Mouse (Mus musculus) heart, embryonic 11.5 days (tissue): ENCODE measurements at regions not wholly inside any gene's neighbourhood (a gene's known extent, or its start where the extent isn't known, plus 50 kb on each side); places are given as distances from the start of the nearest gene placed in this dataset.

Experiments
- ATAC-seq: fragments of 200-750 bp; cut with Nextera tagmentation; replicated peaks from 2 replicates; pipeline ENCODE4 v1.8.0; 2017; ENCODE audit warnings: moderate library complexity; ENCODE audit not compliant: insufficient number of reproducible peaks, low FRiP score, low TSS enrichment
- H3K27ac ChIP-seq: fragments of 300-500 bp; sonication (generic); 2 replicates; pipeline ENCODE4 v1.5.1; 2014; ENCODE audit warnings: mild to moderate bottlenecking, low read depth, low read length
- H3K27me3 ChIP-seq: fragments of 300-500 bp; sonication (generic); 2 replicates; pipeline ENCODE4 v1.6.1; 2014; ENCODE audit warnings: mild to moderate bottlenecking, low read length, mixed read lengths; ENCODE audit not compliant: control insufficient read depth, insufficient read depth
- H3K36me3 ChIP-seq: fragments of 300-500 bp; sonication (generic); 2 replicates; pipeline ENCODE4 v1.6.1; 2014; ENCODE audit warnings: mild to moderate bottlenecking, low read length, moderate library complexity, mixed read lengths; ENCODE audit not compliant: control insufficient read depth, insufficient read depth
- H3K4me1 ChIP-seq: fragments of 300-500 bp; sonication (generic); 2 replicates; pipeline ENCODE4 v1.6.1; 2014; ENCODE audit warnings: low read length; ENCODE audit not compliant: control insufficient read depth, insufficient read depth
- H3K4me2 ChIP-seq: fragments of 300-500 bp; sonication (generic); 2 replicates; pipeline ENCODE4 v1.6.1; 2014; ENCODE audit warnings: mild to moderate bottlenecking, moderate library complexity
- H3K4me3 ChIP-seq: fragments of 300-500 bp; sonication (generic); 2 replicates; pipeline ENCODE4 v1.5.1; 2014; ENCODE audit warnings: low read depth, low read length
- H3K9ac ChIP-seq: fragments of 300-500 bp; sonication (generic); 2 replicates; pipeline ENCODE4 v1.6.1; 2014; ENCODE audit warnings: mild to moderate bottlenecking, low read depth, low read length, moderate library complexity
- H3K9me3 ChIP-seq: fragments of 300-500 bp; sonication (generic); replicated peaks from 2 replicates; pipeline ENCODE4 v1.6.1; 2016; ENCODE audit warnings: low read length; ENCODE audit not compliant: control insufficient read depth
- WGBS: fragments of 180-500 bp; shearing (Covaris S2); extraction: QIAGEN DNeasy Blood & Tissue Kit; methylation state at CpG from one replicate; pipeline ENCODE4 v1.1.7; 2014; ENCODE audit not compliant: insufficient replicate concordance; 5-methylcytosine and 5-hydroxymethylcytosine counted together

- H3K27ac ChIP-seq, result no peak overlapping the region
- H3K4me3 ChIP-seq, result no peak overlapping the region
- ATAC-seq, result no peak
- 69% methylated on average over 7 of the region's 7 CpGs for WGBS
- no peak overlapping the region for H3K9ac ChIP-seq
- H3K4me2 ChIP-seq, result no peak overlapping the region
- no peaks in the 10 kb centered on the region for H3K36me3 ChIP-seq
- peaks cover 16% of the 10 kb centered on the region; the same call in 1 of the 2 replicates for H3K4me1 ChIP-seq
- H3K27me3 ChIP-seq, result no peaks in the 10 kb centered on the region
- no peaks in the 10 kb centered on the region for H3K9me3 ChIP-seq
These were observed 54.2 kb upstream of the Mgmt start for GRCm38 (mm10) chr7:136840224-136840623.

GRCm38 (mm10) chr7:136842751-136843150 is 51.7 kb upstream of the Mgmt start:
- H3K27me3 ChIP-seq, result no peaks in the 10 kb centered on the region
- no peak for ATAC-seq
- 62% methylated on average over 7 of the region's 7 CpGs for WGBS
- no peak overlapping the region for H3K9ac ChIP-seq
- H3K36me3 ChIP-seq, result no peaks in the 10 kb centered on the region
- H3K4me2 ChIP-seq, result no peak overlapping the region
- H3K4me1 ChIP-seq, result peaks cover 16% of the 10 kb centered on the region; the same call in 1 of the 2 replicates
- H3K9me3 ChIP-seq, result no peaks in the 10 kb centered on the region
- H3K27ac ChIP-seq, result no peak overlapping the region
- H3K4me3 ChIP-seq, result no peak overlapping the region

- no peak overlapping the region for H3K4me3 ChIP-seq
- H3K27ac ChIP-seq, result no peak overlapping the region
- H3K36me3 ChIP-seq, result no peaks in the 10 kb centered on the region
- H3K27me3 ChIP-seq, result no peaks in the 10 kb centered on the region
- no peak overlapping the region for H3K9ac ChIP-seq
- H3K4me2 ChIP-seq, result no peak overlapping the region
- 20% methylated on average over 5 of the region's 5 CpGs for WGBS
- ATAC-seq, result no peak
- H3K9me3 ChIP-seq, result no peaks in the 10 kb centered on the region
- H3K4me1 ChIP-seq, result peaks cover 16% of the 10 kb centered on the region; the same call in 1 of the 2 replicates
These were observed 50.1 kb upstream of the Mgmt start for GRCm38 (mm10) chr7:136844282-136844681.
